Mouse (Mus musculus) liver, embryonic 12.5 days (tissue): Measurements from ENCODE around the gene Onecut1. TPM values are rescaled to one million over a fixed set of nuclear protein-coding genes. Genes with fewer than 3 reads are reported as not detected.

Source experiments
- ATAC-seq: fragments of 200-750 bp; cut with Nextera tagmentation; 2 replicates; pipeline ENCODE4 v1.8.0; 2017; ENCODE audit warnings: moderate number of reproducible peaks, mild to moderate bottlenecking, moderate library complexity
- H3K27ac ChIP-seq: fragments of 300-500 bp; sonication (generic); 2 replicates; pipeline ENCODE4 v1.5.1; 2016; ENCODE audit warnings: mild to moderate bottlenecking
- H3K27me3 ChIP-seq: fragments of 300-500 bp; sonication (generic); replicated peaks from 2 replicates; pipeline ENCODE4 v1.6.1; 2016; ENCODE audit warnings: mild to moderate bottlenecking, moderate library complexity
- H3K36me3 ChIP-seq: fragments of 300-500 bp; sonication (generic); 2 replicates; pipeline ENCODE4 v1.6.1; 2016; ENCODE audit warnings: mild to moderate bottlenecking, moderate library complexity
- H3K4me1 ChIP-seq: fragments of 300-500 bp; sonication (generic); 2 replicates; pipeline ENCODE4 v1.6.1; 2016
- H3K4me2 ChIP-seq: fragments of 300-500 bp; sonication (generic); 2 replicates; pipeline ENCODE4 v1.6.1; 2016; ENCODE audit warnings: mild to moderate bottlenecking, moderate library complexity
- H3K4me3 ChIP-seq: fragments of 300-500 bp; sonication (generic); 2 replicates; pipeline ENCODE4 v1.5.1; 2016; ENCODE audit warnings: mild to moderate bottlenecking, moderate library complexity
- H3K9ac ChIP-seq: fragments of 300-500 bp; sonication (generic); 2 replicates; pipeline ENCODE4 v1.6.1; 2016; ENCODE audit warnings: mild to moderate bottlenecking, moderate library complexity
- H3K9me3 ChIP-seq: fragments of 300-500 bp; sonication (generic); replicated peaks from 2 replicates; pipeline ENCODE4 v1.6.1; 2016; ENCODE audit warnings: mild to moderate bottlenecking, moderate library complexity
- WGBS: fragments of 180-500 bp; shearing (Covaris S2); methylation state at CpG from one replicate; pipeline ENCODE4 v1.1.7; 2016; ENCODE audit not compliant: insufficient replicate concordance; 5-methylcytosine and 5-hydroxymethylcytosine counted together
- polyA plus RNA-seq: library from polyadenylated mRNA; unstranded; fragments of >200 nt; fragmentation: Nextera tagmentation; extraction: Ambion mirVana; gene quantifications from 2 replicates; pipeline ENCODE4 v1.2.1, GENCODE M21; 2016

Onecut1 gene
- polyA plus RNA-seq, 1 experiment from 2014 or later, result 2.6 TPM

DNA sequence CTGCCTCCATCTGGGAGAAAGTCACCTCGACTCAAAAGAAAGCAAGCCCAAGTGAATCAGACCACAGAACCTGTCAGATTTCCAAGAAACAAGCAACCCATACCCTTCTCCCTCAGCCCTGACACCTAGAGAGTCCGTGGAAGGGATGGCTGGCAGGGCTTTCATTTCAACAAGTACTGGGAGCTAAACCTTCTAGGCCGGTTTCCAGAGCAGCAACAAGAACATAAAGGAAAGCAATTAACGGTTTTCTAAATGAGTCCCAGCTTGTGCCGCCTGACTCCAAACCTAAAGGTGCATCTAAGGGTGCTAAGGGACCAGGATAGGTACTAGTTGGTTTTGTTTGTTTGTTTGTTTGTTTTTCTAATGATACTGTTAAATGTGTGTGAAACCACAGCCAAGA lies 10.1 kb upstream of the Onecut1 start:
- no peaks in the 10 kb centered on the region for H3K4me1 ChIP-seq
- no peak overlapping the region for H3K4me2 ChIP-seq
- no peak overlapping the region for H3K9ac ChIP-seq
- no peak overlapping the region for H3K27ac ChIP-seq
- H3K27me3 ChIP-seq, result peaks cover 100% of the 10 kb centered on the region
- no peak overlapping the region for H3K4me3 ChIP-seq
- no peaks in the 10 kb centered on the region for H3K9me3 ChIP-seq
- no peak for ATAC-seq
- WGBS, result 8% methylated on average over 5 of the region's 5 CpGs
- no peaks in the 10 kb centered on the region for H3K36me3 ChIP-seq

DNA sequence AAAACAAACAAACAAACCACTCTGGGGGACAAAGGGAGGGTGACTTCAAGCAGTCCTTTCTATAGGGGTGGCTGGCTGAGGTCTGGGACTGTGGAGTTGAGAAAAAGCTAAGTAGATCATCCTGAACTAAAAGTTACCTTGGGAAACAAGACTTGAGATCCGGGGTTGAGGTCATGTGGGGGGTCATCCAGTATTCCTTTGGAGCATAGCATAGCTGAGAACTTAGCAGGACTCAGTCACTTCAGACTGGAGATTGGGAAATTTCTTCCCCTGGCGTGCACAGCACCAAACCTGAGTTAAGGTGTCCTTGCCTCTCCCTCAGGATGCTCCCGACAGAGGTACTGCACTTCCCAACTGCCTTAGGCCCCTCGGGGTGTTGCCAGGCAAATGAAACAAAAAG lies 9.4 kb upstream of the Onecut1 start:
- ATAC-seq, result no peak
- Histone ChIP-seq H3K9me3 (no peaks in the 10 kb centered on the region), H3K4me2 (no peak overlapping the region), H3K27ac (no peak overlapping the region), H3K36me3 (no peaks in the 10 kb centered on the region), H3K27me3 (peaks cover 100% of the 10 kb centered on the region), H3K4me3 (no peak overlapping the region), H3K4me1 (no peaks in the 10 kb centered on the region), H3K9ac (no peak overlapping the region)
- WGBS, result 6% methylated on average over 4 of the region's 4 CpGs

DNA sequence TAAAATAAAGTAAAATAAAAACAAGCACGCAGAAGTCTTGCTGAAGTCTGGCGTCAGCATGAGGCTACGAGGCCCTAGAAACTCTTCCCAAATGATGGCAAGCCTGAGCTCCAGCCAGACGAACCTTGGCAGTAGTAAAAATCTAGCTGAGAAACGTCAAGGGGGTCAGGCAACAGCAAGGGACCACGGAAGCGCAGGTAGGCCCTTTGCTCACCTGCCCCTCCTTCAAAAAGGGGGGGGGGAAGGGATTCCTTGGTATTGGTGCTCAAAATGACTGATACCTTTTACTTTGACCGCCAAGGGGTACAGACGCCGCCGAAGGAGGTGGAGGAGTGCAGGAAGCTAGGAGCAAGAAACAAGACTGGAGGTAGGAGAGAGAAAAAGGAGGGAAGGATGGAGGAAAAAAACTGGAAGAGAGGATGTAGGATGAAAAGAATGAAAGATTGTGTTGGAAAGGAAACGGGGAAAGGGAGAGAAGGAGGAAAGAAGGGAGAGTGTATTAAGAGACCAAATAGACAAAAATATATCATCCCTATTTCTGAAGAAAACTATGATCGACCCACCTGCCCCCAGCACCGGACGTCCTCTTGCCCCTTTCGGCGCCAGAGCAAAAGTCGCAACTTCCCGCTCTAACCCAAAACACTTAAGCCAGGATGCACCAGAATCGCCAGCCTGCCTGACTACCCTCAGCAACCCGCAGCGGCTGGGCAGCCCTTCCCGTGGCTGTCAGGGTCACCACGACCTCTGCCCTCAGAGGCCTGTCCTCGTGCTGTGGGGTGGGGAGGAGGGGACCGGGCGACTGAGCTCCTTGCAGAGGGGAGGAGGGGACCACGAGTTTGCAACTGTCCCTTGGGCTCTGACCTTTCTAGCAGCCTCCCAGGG lies 8.3 kb upstream of the Onecut1 start:
- Histone ChIP-seq H3K36me3 (no peaks in the 10 kb centered on the region), H3K27me3 (peaks cover 100% of the 10 kb centered on the region), H3K4me3 (no peak overlapping the region), H3K4me2 (peak overlapping the region; percentile 29; the same call in 1 of the 2 replicates), H3K9ac (no peak overlapping the region), H3K27ac (no peak overlapping the region), H3K9me3 (no peaks in the 10 kb centered on the region), H3K4me1 (no peaks in the 10 kb centered on the region)
- 3% methylated on average over 27 of the region's 28 CpGs for WGBS
- no peak for ATAC-seq

DNA sequence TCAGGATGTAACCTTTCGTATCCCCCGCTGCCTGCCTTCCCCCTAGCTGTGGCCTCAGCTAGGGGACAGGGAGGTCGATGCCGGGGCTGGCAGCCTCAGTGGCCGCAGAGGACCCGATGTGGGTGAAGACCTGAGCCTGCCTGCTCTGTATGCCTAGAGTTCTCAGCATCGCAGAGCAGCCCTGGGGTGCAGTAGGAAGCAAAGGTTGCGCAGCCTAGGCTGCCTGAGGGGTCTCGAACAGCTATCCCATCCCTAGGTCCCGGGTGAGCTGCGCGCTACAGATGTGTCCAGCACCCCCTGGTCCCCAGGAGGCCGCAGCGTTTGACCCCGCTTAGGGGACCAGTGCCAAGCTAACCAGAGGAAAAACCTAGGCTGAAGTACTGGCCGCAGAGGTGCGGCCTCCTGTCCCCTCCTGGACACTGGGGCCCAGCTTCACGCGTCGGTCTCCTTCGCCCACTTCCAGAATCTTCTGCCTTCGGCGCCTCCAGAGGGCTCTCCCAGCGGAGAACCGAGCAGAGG lies 7.6 kb upstream of the Onecut1 start:
- 4% methylated on average over 24 of the region's 25 CpGs for WGBS
- Histone ChIP-seq H3K36me3 (no peaks in the 10 kb centered on the region), H3K9me3 (no peaks in the 10 kb centered on the region), H3K4me2 (peak overlapping the region; percentile 29; the same call in 1 of the 2 replicates), H3K4me1 (no peaks in the 10 kb centered on the region), H3K9ac (no peak overlapping the region), H3K27ac (no peak overlapping the region), H3K27me3 (peaks cover 100% of the 10 kb centered on the region), H3K4me3 (no peak overlapping the region)
- peak; percentile 44; the same call in 1 of the 2 replicates for ATAC-seq

DNA sequence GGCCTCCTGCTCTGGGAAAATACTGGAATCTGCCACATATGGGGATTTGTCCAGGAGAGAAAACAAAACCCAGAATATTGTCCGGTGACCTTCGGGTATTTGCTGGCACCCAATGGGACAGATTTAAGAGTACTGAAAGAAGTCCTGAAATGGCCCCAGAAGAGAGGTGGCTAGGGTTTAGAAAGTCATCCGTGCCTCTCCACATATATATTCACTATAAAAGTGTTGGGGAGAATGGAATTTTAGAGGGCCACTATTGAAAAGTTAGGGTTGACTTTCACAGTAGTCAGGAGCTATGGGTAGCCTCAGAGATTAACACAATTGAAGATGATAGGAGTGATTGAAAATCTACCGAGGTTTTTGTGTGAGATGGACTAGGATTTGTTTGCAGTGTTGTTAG lies 6.3 kb upstream of the Onecut1 start:
- Histone ChIP-seq H3K4me1 (no peaks in the 10 kb centered on the region), H3K4me3 (no peak overlapping the region), H3K9me3 (no peaks in the 10 kb centered on the region), H3K4me2 (no peak overlapping the region), H3K27me3 (peaks cover 100% of the 10 kb centered on the region), H3K9ac (no peak overlapping the region), H3K27ac (no peak overlapping the region), H3K36me3 (no peaks in the 10 kb centered on the region)
- WGBS, result 6% methylated on average over 4 of the region's 4 CpGs
- no peak for ATAC-seq

DNA sequence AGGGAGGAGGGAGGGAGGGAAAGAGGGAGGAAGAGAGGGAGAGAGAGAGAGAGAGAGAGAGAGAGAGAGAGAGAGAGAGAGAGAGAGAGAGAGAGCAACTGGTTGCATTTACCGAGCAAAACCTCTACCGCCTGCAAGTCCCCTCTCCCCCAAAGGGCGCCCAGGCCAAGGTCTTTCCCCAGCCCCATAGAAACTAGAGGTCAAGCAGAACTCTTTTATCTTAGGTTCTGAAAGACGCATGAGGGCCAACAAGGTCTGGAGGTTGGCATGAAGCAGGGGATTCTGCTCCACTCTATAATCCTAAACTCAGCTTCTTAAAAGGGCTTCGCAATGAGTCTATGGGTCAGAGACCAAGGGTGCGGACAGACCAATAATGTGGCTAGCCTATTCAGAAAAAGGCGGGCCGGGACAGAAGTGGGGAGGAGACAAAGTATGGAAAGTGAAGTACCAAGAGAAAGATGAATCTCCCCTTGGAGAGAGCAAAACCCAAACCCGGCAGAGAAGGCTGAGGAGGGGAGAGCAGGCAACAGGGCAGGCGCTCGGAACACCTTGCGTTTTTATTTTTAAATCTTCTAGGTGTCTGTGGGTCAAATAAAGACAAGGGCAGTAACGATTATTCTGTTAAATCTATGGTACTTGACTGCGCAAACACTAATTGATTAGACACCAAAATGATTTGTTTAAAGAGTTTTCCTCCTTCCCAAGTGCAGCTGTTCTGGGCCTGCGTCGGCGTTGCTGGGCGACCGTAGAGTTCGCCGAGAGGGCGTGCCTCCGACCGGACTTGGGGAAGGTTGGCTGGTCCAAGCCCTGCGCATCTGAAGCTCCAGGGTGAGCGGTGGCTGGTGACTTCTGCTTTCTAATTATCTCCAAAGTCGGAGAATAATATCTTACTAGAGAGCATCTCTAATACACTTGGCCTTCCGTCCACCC lies 4.9 kb upstream of the Onecut1 start:
- H3K36me3 ChIP-seq, result no peaks in the 10 kb centered on the region
- peaks cover 100% of the 10 kb centered on the region for H3K27me3 ChIP-seq
- H3K27ac ChIP-seq, result no peak overlapping the region
- H3K4me2 ChIP-seq, result no peak overlapping the region
- no peaks in the 10 kb centered on the region for H3K4me1 ChIP-seq
- no peaks in the 10 kb centered on the region for H3K9me3 ChIP-seq
- no peak overlapping the region for H3K4me3 ChIP-seq
- 4% methylated on average over 28 of the region's 28 CpGs for WGBS
- ATAC-seq, result no peak
- H3K9ac ChIP-seq, result no peak overlapping the region

DNA sequence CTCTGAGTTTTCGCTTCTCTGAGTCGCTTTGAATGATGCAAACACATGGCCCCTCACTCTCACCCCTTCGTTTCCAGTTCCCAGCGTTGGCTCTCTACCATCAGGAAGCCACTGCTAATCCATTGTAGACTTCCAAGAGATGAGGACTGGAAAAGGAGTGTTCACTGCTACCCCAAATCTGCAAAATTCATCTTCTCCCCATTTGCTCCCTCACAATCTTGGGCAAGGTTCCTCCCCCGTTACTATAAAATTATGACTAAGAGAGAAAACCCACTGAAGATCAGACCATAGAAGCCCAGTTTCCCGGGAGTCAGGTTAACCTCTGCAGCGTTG lies 4.2 kb upstream of the Onecut1 start:
- H3K4me2 ChIP-seq, result no peak overlapping the region
- no peak overlapping the region for H3K27ac ChIP-seq
- H3K9ac ChIP-seq, result no peak overlapping the region
- peaks cover 5% of the 10 kb centered on the region; the same call in 1 of the 2 replicates for H3K4me1 ChIP-seq
- peaks cover 100% of the 10 kb centered on the region for H3K27me3 ChIP-seq
- no peaks in the 10 kb centered on the region for H3K9me3 ChIP-seq
- no peak for ATAC-seq
- 5% methylated on average over 7 of the region's 7 CpGs for WGBS
- H3K4me3 ChIP-seq, result no peak overlapping the region
- no peaks in the 10 kb centered on the region for H3K36me3 ChIP-seq

DNA sequence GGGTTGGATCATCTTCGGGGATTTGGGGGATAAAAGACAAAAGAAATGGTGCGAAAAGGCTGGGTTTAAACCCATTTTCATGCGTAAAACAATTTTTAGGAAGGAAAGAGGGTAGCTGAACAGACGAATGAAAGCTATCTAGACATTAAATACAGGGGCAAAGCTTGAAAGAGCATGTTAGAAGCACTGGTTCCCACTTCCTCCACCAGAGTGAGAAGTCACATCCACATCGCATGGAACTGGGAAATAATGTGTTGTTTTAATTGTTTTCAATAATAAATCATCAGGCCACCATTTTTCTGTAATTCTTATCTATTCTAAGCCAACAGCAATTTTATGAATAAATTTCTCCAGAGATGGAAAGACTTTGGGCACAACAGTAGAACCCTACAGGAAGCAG lies 3.6 kb upstream of the Onecut1 start:
- 9% methylated on average over 5 of the region's 5 CpGs for WGBS
- Histone ChIP-seq H3K9ac (no peak overlapping the region), H3K9me3 (no peaks in the 10 kb centered on the region), H3K36me3 (no peaks in the 10 kb centered on the region), H3K4me3 (no peak overlapping the region), H3K4me2 (no peak overlapping the region), H3K27ac (no peak overlapping the region), H3K27me3 (peaks cover 100% of the 10 kb centered on the region), H3K4me1 (peaks cover 5% of the 10 kb centered on the region; the same call in 1 of the 2 replicates)
- ATAC-seq, result no peak

DNA sequence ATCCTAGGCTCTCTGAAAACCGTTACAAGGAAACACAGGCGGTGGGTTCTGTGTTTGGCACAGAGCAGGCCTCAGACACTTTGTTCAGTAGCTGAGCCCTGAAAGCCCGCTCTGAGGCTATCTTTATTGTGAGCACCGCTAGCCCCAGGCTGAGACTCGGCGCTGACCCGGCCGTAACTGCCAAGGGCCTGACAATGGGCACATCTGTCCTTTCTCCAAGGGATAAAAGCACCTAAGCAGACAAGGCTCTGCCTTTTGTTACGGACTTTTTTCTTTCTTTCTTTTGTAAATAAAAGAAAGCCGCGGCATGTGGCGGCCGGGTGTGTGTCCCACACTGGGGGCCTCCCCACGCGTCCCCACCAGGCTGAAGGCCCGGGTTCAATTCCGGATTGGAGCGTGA lies 1.3 kb upstream of the Onecut1 start:
- Histone ChIP-seq H3K27me3 (peaks cover 100% of the 10 kb centered on the region), H3K9me3 (no peaks in the 10 kb centered on the region), H3K27ac (no peak overlapping the region), H3K9ac (no peak overlapping the region), H3K4me1 (peaks cover 5% of the 10 kb centered on the region; the same call in 1 of the 2 replicates), H3K36me3 (no peaks in the 10 kb centered on the region), H3K4me2 (peak overlapping the region; percentile 68), H3K4me3 (no peak overlapping the region)
- no peak for ATAC-seq
- WGBS, result 9% methylated on average over 18 of the region's 18 CpGs

DNA sequence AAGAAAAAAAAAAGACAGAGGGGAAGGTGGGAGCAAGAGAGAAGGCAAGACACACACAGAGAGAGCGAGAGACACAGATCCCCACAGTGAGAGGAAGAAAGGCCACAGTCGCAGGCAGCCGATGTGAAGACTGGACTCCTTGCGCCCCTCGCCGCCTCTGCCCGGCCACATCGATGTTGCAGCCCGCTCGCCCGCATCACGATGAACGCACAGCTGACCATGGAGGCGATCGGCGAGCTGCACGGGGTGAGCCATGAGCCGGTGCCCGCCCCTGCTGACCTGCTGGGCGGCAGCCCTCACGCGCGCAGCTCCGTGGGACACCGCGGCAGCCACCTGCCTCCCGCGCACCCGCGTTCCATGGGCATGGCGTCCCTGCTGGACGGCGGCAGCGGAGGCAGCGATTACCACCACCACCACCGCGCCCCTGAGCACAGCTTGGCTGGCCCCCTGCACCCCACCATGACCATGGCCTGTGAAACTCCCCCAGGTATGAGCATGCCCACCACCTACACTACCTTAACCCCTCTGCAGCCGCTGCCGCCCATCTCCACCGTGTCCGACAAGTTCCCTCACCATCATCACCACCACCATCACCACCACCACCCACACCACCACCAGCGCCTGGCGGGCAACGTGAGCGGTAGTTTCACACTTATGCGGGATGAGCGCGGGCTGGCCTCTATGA lies 517 bp downstream of the Onecut1 start:
- Histone ChIP-seq H3K4me1 (peaks cover 5% of the 10 kb centered on the region; the same call in 1 of the 2 replicates), H3K4me2 (peak overlapping the region; percentile 68), H3K4me3 (peak overlapping the region; percentile 48), H3K9ac (peak overlapping the region; percentile 48), H3K36me3 (no peaks in the 10 kb centered on the region), H3K27ac (0 out of 2 replicates have a peak overlapping the region, but pooled peaks have one; percentile 36), H3K9me3 (no peaks in the 10 kb centered on the region), H3K27me3 (peaks cover 100% of the 10 kb centered on the region)
- 4% methylated on average over 46 of the region's 48 CpGs for WGBS
- ATAC-seq, result no peak

DNA sequence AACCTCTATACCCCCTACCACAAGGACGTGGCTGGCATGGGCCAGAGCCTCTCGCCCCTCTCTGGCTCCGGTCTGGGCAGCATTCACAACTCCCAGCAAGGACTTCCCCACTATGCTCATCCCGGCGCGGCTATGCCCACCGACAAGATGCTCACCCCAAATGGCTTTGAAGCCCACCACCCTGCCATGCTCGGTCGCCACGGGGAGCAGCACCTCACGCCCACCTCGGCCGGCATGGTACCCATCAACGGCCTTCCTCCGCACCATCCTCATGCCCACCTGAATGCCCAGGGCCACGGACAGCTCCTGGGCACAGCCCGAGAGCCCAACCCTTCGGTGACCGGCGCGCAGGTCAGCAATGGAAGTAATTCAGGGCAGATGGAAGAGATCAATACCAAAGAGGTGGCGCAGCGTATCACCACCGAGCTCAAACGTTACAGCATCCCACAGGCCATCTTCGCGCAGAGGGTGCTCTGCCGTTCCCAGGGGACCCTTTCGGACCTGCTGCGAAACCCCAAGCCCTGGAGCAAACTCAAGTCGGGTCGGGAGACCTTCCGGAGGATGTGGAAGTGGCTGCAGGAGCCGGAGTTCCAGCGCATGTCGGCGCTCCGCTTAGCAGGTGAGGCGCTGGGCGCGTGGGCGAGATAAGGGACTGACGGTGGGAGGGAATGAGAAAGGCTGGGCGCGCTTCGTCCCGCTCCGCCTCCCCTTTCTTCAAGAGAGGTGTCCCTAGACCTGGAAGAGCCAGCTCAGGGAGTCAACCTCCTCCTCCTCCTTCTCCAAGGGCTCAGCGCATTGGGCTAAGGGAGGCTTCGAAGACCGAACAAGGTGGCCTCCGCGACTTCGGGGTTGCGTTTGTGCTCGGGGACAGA lies 1.3 kb downstream of the Onecut1 start:
- Histone ChIP-seq H3K9me3 (no peaks in the 10 kb centered on the region), H3K4me1 (peaks cover 5% of the 10 kb centered on the region), H3K9ac (peak overlapping the region; percentile 48), H3K4me3 (peak overlapping the region; percentile 48), H3K27me3 (peaks cover 100% of the 10 kb centered on the region), H3K36me3 (no peaks in the 10 kb centered on the region), H3K4me2 (peak overlapping the region; percentile 68), H3K27ac (peak overlapping the region; percentile 36; the same call in 1 of the 2 replicates)
- 3% methylated on average over 56 of the region's 56 CpGs for WGBS
- no peak for ATAC-seq
